In genomic region chr1:90357391-90357790, GRCm38 (mm10) we compare ENCODE assay signal across 28 mouse cellular contexts.
DNase-seq lines count a peak whose midpoint lies in the region; ATAC-seq lines count a peak whose summit lies in the region.
"Had no signal": no experiment of that assay in that cellular context is flagged by ENCODE, and none has a peak within 500 bp of the region (broad histone marks: within the 10 kb centered on the region; RNA-seq: fewer than 3 reads in every experiment).

No protein-coding gene starts in this region.

- peak overlapping the region; percentile 61; the same call in 1 of the 2 replicates for H3K27ac ChIP-seq in embryonic facial prominence, embryonic 13.5 days
- H3K27ac ChIP-seq in embryonic facial prominence, embryonic 10.5 days (replicated peaks): no peak overlapping the region
- H3K27ac ChIP-seq in limb, embryonic 11.5 days (replicated peaks; ENCODE audit: low read depth, low read length): peak overlapping the region; percentile 48; the same call in 1 of the 2 replicates
- H3K27ac ChIP-seq in limb, embryonic 10.5 days: no peak overlapping the region
- H3K27ac ChIP-seq in limb, embryonic 12.5 days: peak overlapping the region; percentile 77
- H3K27ac ChIP-seq in limb, embryonic 15.5 days: 0 out of 2 replicates have a peak overlapping the region, but pooled peaks have one; percentile 30
- H3K27ac ChIP-seq: forebrain, embryonic 10.5 days; forebrain, embryonic 12.5 days had no signal

- ATAC-seq in embryonic facial prominence, embryonic 13.5 days (ENCODE audit: insufficient number of reproducible peaks, insufficient read depth, low FRiP score, low TSS enrichment, low read depth): no peak
- no peak for ATAC-seq in limb, embryonic 11.5 days (ENCODE audit: insufficient number of reproducible peaks, low FRiP score, low TSS enrichment, low read depth)
- no peak for ATAC-seq in limb, embryonic 12.5 days (ENCODE audit: insufficient number of reproducible peaks, insufficient read depth, low FRiP score, low TSS enrichment, low read depth)
- no peak for ATAC-seq in limb, embryonic 15.5 days (ENCODE audit: insufficient number of reproducible peaks, low FRiP score, low TSS enrichment, low read depth)
- ATAC-seq in activated CD4-positive, CD25-positive, alpha-beta regulatory T cell, adult 4 months: no peak
- ATAC-seq: CD4-positive, CD25-positive, alpha-beta regulatory T cell, adult 4 months; forebrain, embryonic 14.5 days; Patski had no signal

- DNase-seq in embryonic facial prominence, embryonic 10.5 days (ENCODE audit: low spot score): no peak
- DNase-seq in limb, embryonic 11.5 days (ENCODE audit: low spot score): no peak
- DNase-seq in limb, embryonic 10.5 days (ENCODE audit: low spot score): no peak
- DNase-seq: adrenal gland, adult 2 months; adrenal gland, postnatal 10 days; adrenal gland, postnatal 25 days; B cell, adult 2 months; cerebellum, adult 11 months; cerebellum, adult 18-20 months; cerebellum, adult 8-10 months; cerebellum, adult 9-11 months; cerebellum, postnatal 14 days; cerebellum, postnatal 36 days; embryo, embryonic 11 days had no signal

- no peak overlapping the region for H3K4me2 ChIP-seq in embryonic facial prominence, embryonic 13.5 days
- no peak overlapping the region for H3K4me2 ChIP-seq in limb, embryonic 11.5 days (ENCODE audit: low read depth, severe bottlenecking)
- H3K4me2 ChIP-seq in limb, embryonic 12.5 days: no peak overlapping the region
- H3K4me2 ChIP-seq in limb, embryonic 15.5 days: no peak overlapping the region
- H3K4me2 ChIP-seq: embryonic facial prominence, embryonic 12.5 days; embryonic facial prominence, embryonic 15.5 days; forebrain, embryonic 12.5 days had no signal

- H3K4me1 ChIP-seq in embryonic facial prominence, embryonic 13.5 days: peaks cover 42% of the 10 kb centered on the region
- H3K4me1 ChIP-seq in embryonic facial prominence, embryonic 10.5 days: peaks cover 21% of the 10 kb centered on the region
- H3K4me1 ChIP-seq in limb, embryonic 11.5 days (ENCODE audit: control insufficient read depth, insufficient read depth, low read length): peaks cover 17% of the 10 kb centered on the region; the same call in 1 of the 2 replicates
- peaks cover 29% of the 10 kb centered on the region for H3K4me1 ChIP-seq in limb, embryonic 10.5 days
- H3K4me1 ChIP-seq in limb, embryonic 12.5 days (replicated peaks): peaks cover 45% of the 10 kb centered on the region
- peaks cover 22% of the 10 kb centered on the region for H3K4me1 ChIP-seq in limb, embryonic 15.5 days

- no peak overlapping the region for H3K4me3 ChIP-seq in embryonic facial prominence, embryonic 13.5 days
- no peak overlapping the region for H3K4me3 ChIP-seq in embryonic facial prominence, embryonic 10.5 days
- no peak overlapping the region for H3K4me3 ChIP-seq in limb, embryonic 11.5 days (ENCODE audit: low read depth, low read length)
- H3K4me3 ChIP-seq in limb, embryonic 10.5 days: no peak overlapping the region
- no peak overlapping the region for H3K4me3 ChIP-seq in limb, embryonic 12.5 days (replicated peaks)
- H3K4me3 ChIP-seq in limb, embryonic 15.5 days: no peak overlapping the region
- H3K4me3 ChIP-seq: embryonic facial prominence, embryonic 12.5 days; embryonic facial prominence, embryonic 15.5 days; erythroblast, embryonic 14.5 days; forebrain, embryonic 10.5 days; forebrain, embryonic 12.5 days had no signal

- H3K27me3 ChIP-seq in embryonic facial prominence, embryonic 13.5 days: no peaks in the 10 kb centered on the region
- peaks cover 6% of the 10 kb centered on the region; the same call in 1 of the 2 replicates for H3K27me3 ChIP-seq in embryonic facial prominence, embryonic 10.5 days (replicated peaks; ENCODE audit: low read depth, poor library complexity, severe bottlenecking)
- H3K27me3 ChIP-seq in limb, embryonic 11.5 days (ENCODE audit: control insufficient read depth, insufficient read depth, low read length): no peaks in the 10 kb centered on the region
- H3K27me3 ChIP-seq in limb, embryonic 10.5 days (ENCODE audit: low read depth, poor library complexity, severe bottlenecking): peaks cover 21% of the 10 kb centered on the region
- no peaks in the 10 kb centered on the region for H3K27me3 ChIP-seq in limb, embryonic 12.5 days
- H3K27me3 ChIP-seq in limb, embryonic 15.5 days: no peaks in the 10 kb centered on the region
- H3K27me3 ChIP-seq: CH12.LX; embryonic facial prominence, embryonic 12.5 days; embryonic facial prominence, embryonic 15.5 days; forebrain, embryonic 12.5 days; Patski had no signal

- H3K9ac ChIP-seq in embryonic facial prominence, embryonic 13.5 days: no peak overlapping the region
- H3K9ac ChIP-seq in limb, embryonic 11.5 days (ENCODE audit: low read length): no peak overlapping the region
- H3K9ac ChIP-seq in limb, embryonic 12.5 days (replicated peaks): no peak overlapping the region
- H3K9ac ChIP-seq in limb, embryonic 15.5 days: no peak overlapping the region
- H3K9ac ChIP-seq: embryonic facial prominence, embryonic 12.5 days; embryonic facial prominence, embryonic 15.5 days; forebrain, embryonic 12.5 days had no signal

- H3K9me3 ChIP-seq in embryonic facial prominence, embryonic 13.5 days: no peaks in the 10 kb centered on the region
- no peaks in the 10 kb centered on the region for H3K9me3 ChIP-seq in embryonic facial prominence, embryonic 10.5 days
- no peaks in the 10 kb centered on the region for H3K9me3 ChIP-seq in limb, embryonic 11.5 days (ENCODE audit: control insufficient read depth, low read length)
- H3K9me3 ChIP-seq in limb, embryonic 10.5 days (replicated peaks): no peaks in the 10 kb centered on the region
- H3K9me3 ChIP-seq in limb, embryonic 12.5 days: no peaks in the 10 kb centered on the region
- no peaks in the 10 kb centered on the region for H3K9me3 ChIP-seq in limb, embryonic 15.5 days
- H3K9me3 ChIP-seq: embryonic facial prominence, embryonic 12.5 days; embryonic facial prominence, embryonic 15.5 days; forebrain, embryonic 10.5 days; forebrain, embryonic 12.5 days had no signal

- H3K36me3 ChIP-seq in embryonic facial prominence, embryonic 13.5 days: no peaks in the 10 kb centered on the region
- H3K36me3 ChIP-seq in embryonic facial prominence, embryonic 10.5 days (replicated peaks): no peaks in the 10 kb centered on the region
- no peaks in the 10 kb centered on the region for H3K36me3 ChIP-seq in limb, embryonic 11.5 days (ENCODE audit: control insufficient read depth, insufficient read depth, low read length)
- no peaks in the 10 kb centered on the region for H3K36me3 ChIP-seq in limb, embryonic 10.5 days
- H3K36me3 ChIP-seq in limb, embryonic 12.5 days: no peaks in the 10 kb centered on the region
- H3K36me3 ChIP-seq in limb, embryonic 15.5 days: no peaks in the 10 kb centered on the region
- H3K36me3 ChIP-seq: embryonic facial prominence, embryonic 12.5 days; embryonic facial prominence, embryonic 15.5 days; forebrain, embryonic 10.5 days; forebrain, embryonic 12.5 days; G1E had no signal

Comparison
In these comparisons a context has a peak if more than half of its experiments do, and no peak if none do; other contexts are left out.
1. H3K27ac ChIP-seq: peak in embryonic facial prominence, embryonic 13.5 days (single experiment), limb, embryonic 11.5 days (single experiment), limb, embryonic 12.5 days (single experiment) and limb, embryonic 15.5 days (single experiment); none in embryonic facial prominence, embryonic 10.5 days (single experiment) and limb, embryonic 10.5 days (single experiment).